Mouse (Mus musculus) kidney, postnatal 36 days (tissue): Measurements from ENCODE around the gene Spaca4.

ENCODE experiments used
- DNase-seq, 2 experiments: peaks; one replicate each; pipeline ENCODE4 v3.0.0; 2021 to 2022; ENCODE audit warnings: mixed read lengths in 2 of 2

The Spaca4 gene

GRCm38 (mm10) chr7:45695098-45695497 lies 30.5 kb downstream of the Spaca4 start:
- no peak for DNase-seq

DNA sequence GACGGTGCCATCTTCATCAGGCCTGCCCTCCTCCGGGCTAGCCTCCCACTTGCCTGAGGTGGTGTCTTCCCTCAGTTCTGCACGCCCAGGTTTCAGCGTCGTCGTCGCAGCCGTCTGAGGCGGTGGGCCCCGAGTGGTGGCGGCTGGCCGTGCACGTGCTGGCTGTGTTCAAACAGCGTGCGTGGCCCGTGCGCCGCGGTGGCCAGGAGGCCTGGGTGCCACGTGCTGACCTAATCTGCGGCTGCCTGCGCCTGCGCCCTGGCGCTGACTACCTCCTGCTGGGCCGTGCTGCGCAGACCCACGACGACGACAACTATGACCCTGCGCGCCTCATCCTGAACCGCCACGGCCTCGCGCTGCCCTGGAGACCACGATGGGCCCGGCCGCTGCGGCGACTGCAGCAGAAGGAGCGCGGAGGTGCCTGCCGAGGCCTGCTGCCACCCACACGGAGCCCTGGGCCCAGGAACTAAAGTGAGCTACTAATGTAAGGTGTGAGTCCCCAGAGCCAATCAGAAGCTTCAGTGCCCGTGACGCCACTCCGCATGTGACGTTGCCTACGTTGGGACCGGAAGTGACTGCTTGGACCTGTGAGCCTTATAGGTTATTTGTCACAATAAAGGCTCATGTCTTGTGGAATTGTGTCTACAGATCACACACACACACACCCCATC lies 31.6 kb downstream of the Spaca4 start, which contains the start of gene Sec1:
Sec1 (minus strand) TSS at position 482 of the 671 bp plus-strand sequence.
- no peak for DNase-seq

DNA sequence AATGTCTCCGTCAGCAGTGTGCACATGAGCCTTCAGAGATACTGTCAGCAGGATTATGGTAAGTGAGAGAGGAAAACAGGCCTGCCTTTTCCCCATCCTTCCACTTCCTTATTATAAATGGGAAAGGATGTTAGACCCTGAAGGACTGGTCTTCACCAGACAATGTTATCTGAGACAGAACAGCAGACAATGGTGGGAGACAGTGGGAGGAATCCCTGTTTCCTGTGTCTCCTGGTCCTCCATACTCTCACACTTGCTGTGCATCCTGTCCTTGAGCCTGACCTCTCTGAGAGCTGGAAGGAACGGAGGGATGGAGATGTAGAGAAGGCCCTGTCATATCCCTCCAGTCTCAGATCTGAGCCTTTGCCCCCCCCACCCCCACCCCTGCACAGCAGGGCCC lies 33.2 kb downstream of the Spaca4 start:
- DNase-seq, result no peak

DNA sequence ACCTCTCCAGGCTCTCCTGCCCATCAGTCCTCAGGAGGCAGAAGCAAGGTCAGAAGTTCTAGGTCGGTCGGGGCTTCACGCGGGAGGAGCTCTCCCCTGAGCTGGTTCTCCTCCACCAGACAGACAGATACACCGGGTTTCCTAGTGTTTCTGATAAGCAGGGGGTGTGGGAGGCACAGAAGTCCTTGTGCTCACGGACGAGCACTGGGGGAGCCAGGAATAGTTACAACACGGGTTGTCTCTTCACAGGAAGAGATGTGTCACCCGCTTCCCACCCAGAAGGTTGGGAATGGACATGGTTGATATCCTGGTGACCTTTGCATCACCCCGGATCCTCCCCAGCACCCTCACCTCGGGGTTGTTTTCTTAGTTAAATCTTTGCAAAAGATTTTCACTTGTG lies 35.8 kb downstream of the Spaca4 start:
- peak; percentile 30 to 57 for DNase-seq

- no peak for DNase-seq
These were observed 36.5 kb downstream of the Spaca4 start for GRCm38 (mm10) chr7:45689099-45689498.

DNA sequence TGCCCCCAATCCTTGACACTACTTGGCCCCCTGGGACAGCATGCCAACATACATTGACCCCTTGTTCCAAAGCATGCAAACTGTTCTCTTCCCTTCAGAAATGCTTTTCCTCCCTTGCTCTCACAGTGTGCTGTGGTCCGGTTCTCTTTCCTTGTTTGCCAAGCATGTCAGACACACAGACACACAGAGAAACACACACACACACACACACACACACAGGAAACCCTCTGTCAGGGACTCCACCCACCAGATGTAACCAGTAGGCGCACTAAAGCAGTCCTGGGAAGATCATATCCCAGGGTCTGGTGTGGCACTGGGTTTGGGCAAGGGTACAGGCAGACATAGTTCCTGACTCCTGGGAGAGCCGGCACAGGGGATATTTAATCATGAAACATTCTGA lies 38.8 kb downstream of the Spaca4 start:
- peak in 1 of 2 experiments; percentile 42 for DNase-seq

- no peak for DNase-seq
These were observed 39.8 kb downstream of the Spaca4 start for GRCm38 (mm10) chr7:45685811-45686210.

- no peak for DNase-seq
These were observed 42.1 kb downstream of the Spaca4 start, which contains the start of gene Ntn5 for GRCm38 (mm10) chr7:45683396-45684050. Ntn5 (plus strand) TSS chr7:45684022.

DNA sequence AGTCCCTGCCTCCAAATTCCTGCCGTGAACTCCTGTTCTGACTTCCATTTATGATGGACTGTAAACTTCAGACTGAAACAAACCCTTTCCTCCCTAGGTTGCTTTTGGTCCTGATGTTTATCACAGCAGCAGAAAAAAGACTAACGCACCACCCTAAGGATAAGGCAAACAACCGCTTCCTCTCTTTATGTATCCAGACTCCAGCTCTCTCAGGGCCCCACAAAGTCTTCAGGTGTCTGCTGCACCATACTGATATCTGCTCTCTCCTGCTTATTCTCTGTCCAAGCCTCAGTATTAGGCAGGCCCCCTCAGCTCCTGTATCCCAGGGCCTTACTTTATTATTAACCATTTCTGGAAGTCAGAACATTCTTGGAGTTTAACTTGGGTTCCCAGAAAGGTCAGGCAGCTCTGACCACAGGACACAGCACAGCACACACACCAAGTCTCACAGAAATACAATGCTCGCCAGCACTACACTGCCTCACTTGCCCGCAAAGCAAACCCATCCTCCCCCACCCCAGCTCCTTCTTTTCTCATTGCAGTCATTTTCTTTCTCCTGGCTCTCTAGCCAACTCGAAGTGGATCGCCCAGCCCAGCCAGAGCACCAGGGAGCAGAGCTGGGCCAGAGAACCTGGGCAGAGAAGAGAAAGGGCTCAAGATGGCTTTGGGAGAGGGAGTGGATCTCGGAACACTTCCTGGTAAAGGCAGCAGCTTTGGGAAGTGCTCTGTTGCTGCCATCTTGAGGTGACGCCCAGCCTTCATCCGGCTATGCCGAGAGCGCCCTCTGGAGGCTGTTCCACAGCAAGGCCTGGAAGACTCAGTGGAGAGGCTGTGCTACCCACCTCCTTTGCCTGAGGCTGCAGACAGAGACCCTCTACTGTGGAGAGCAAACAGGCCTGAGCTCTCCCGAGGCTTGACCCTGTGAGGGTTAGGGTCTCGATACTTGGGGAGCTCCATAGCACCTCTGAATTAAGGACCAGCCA lies 43.2 kb downstream of the Spaca4 start:
- DNase-seq, result peak; percentile 89 to 96

GRCm38 (mm10) chr7:45681046-45681736 lies 44.4 kb downstream of the Spaca4 start:
- no peak for DNase-seq

DNA sequence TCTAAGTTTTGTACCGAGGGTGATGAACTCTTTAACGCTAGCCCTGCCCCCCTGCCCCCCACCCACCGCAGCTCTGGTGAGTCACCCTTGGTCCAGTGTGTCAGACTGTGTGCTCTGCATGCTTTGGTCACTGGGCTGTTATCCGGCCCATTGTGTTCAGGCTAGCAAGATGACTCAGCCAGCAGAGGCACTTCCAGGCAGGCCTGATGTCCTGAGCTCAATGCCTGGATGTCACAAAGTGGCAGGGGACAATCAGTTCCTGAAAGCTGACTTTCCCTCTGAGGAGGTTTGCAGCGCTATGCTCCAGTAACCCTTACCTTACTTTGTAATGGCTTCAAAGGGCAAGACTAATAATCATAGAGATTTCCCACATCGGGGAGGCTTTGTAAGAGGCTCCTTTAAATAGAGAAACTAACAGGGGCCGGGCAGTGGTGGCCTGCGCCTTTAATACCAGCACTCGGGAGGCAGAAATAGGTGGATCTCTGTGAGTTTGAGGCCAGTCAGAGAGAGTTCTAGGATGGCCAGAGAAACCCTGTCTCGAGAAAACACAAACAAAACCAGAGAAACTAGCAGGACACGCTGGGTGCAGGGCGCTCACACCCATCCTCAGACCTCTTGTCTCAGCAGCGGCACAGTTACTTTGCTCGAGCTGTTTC lies 45.5 kb downstream of the Spaca4 start:
- peak; percentile 42 to 57 for DNase-seq

GRCm38 (mm10) chr7:45678513-45678912 lies 47.1 kb downstream of the Spaca4 start:
- no peak for DNase-seq

GRCm38 (mm10) chr7:45677627-45678295 lies 47.9 kb downstream of the Spaca4 start:
- no peak for DNase-seq
